Mouse (Mus musculus) liver, embryonic 16.5 days (tissue): ENCODE results near the gene Acvr1. TPM values are rescaled to one million over a fixed set of nuclear protein-coding genes. Genes with fewer than 3 reads are reported as not detected.
A peak's percentile ranks its signal among the peaks of the same experiment; 100 is the strongest.

Source experiments
- ATAC-seq: fragments of 200-750 bp; cut with Nextera tagmentation; 2 replicates; pipeline ENCODE4 v1.8.0; 2017; ENCODE audit warnings: low read depth, mild to moderate bottlenecking, moderate number of reproducible peaks, moderate library complexity
- H3K27ac ChIP-seq: fragments of 300-500 bp; sonication (generic); 2 replicates; pipeline ENCODE4 v1.5.1; 2014; ENCODE audit warnings: mild to moderate bottlenecking, low read length
- H3K27me3 ChIP-seq: fragments of 300-500 bp; sonication (generic); 2 replicates; pipeline ENCODE4 v1.6.1; 2014; ENCODE audit warnings: low read depth, low read length, mixed read lengths; ENCODE audit not compliant: control insufficient read depth, insufficient read depth
- H3K36me3 ChIP-seq: fragments of 300-500 bp; sonication (generic); 2 replicates; pipeline ENCODE4 v1.6.1; 2014; ENCODE audit warnings: mild to moderate bottlenecking; ENCODE audit not compliant: control insufficient read depth, insufficient read depth
- H3K4me1 ChIP-seq: fragments of 300-500 bp; sonication (generic); 2 replicates; pipeline ENCODE4 v1.6.1; 2014; ENCODE audit warnings: low read depth, low read length, mixed read lengths; ENCODE audit not compliant: control insufficient read depth
- H3K4me2 ChIP-seq: fragments of 300-500 bp; sonication (generic); 2 replicates; pipeline ENCODE4 v1.6.1; 2014; ENCODE audit warnings: low read depth, low read length, mixed read lengths
- H3K4me3 ChIP-seq: fragments of 300-500 bp; sonication (generic); 2 replicates; pipeline ENCODE4 v1.5.1; 2014; ENCODE audit warnings: low read depth, mild to moderate bottlenecking, low read length
- H3K9ac ChIP-seq: fragments of 300-500 bp; sonication (generic); 2 replicates; pipeline ENCODE4 v1.6.1; 2014; ENCODE audit warnings: low read depth, low read length
- H3K9me3 ChIP-seq: fragments of 300-500 bp; sonication (generic); replicated peaks from 2 replicates; pipeline ENCODE4 v1.6.1; 2016; ENCODE audit warnings: low read length; ENCODE audit not compliant: control insufficient read depth
- WGBS: fragments of 180-500 bp; shearing (Covaris S2); extraction: QIAGEN DNeasy Blood & Tissue Kit; methylation state at CpG from one replicate; pipeline ENCODE4 v1.1.7; 2014; ENCODE audit not compliant: insufficient replicate concordance; 5-methylcytosine and 5-hydroxymethylcytosine counted together
- polyA plus RNA-seq: library from polyadenylated mRNA; unstranded; fragments of >200 nt; fragmentation: Nextera tagmentation; extraction: Ambion mirVana; gene quantifications from 2 replicates; pipeline ENCODE4 v1.2.1, GENCODE M21; 2015

The Acvr1 gene
- polyA plus RNA-seq, 1 experiment from 2014 or later = 2.0 TPM

- no peak overlapping the region for H3K9ac ChIP-seq
- no peaks in the 10 kb centered on the region for H3K27me3 ChIP-seq
- H3K9me3 ChIP-seq = no peaks in the 10 kb centered on the region
- no peaks in the 10 kb centered on the region for H3K36me3 ChIP-seq
- H3K4me2 ChIP-seq = peak overlapping the region; percentile 24; the same call in 1 of the 2 replicates
- WGBS = 15% methylated on average over 10 of the region's 10 CpGs
- H3K4me3 ChIP-seq = no peak overlapping the region
- H3K4me1 ChIP-seq = peaks cover 26% of the 10 kb centered on the region
- peak; percentile 63 for ATAC-seq
- peak overlapping the region; percentile 24; the same call in 1 of the 2 replicates for H3K27ac ChIP-seq
These were observed 34.6 kb downstream of the Acvr1 start for GRCm38 (mm10) chr2:58532260-58532850.

GRCm38 (mm10) chr2:58530521-58530920, 36.4 kb downstream of the Acvr1 start:
- Histone ChIP-seq H3K27me3 (no peaks in the 10 kb centered on the region), H3K4me2 (no peak overlapping the region), H3K4me3 (no peak overlapping the region), H3K27ac (no peak overlapping the region), H3K36me3 (no peaks in the 10 kb centered on the region), H3K9me3 (no peaks in the 10 kb centered on the region), H3K4me1 (peaks cover 26% of the 10 kb centered on the region), H3K9ac (no peak overlapping the region)
- ATAC-seq = no peak
- 50% methylated on average over 4 of the region's 4 CpGs for WGBS

- WGBS = 57% methylated on average over 7 of the region's 7 CpGs
- H3K27me3 ChIP-seq = no peaks in the 10 kb centered on the region
- no peak overlapping the region for H3K4me3 ChIP-seq
- ATAC-seq = no peak
- no peaks in the 10 kb centered on the region for H3K36me3 ChIP-seq
- H3K9ac ChIP-seq = no peak overlapping the region
- peaks cover 25% of the 10 kb centered on the region for H3K4me1 ChIP-seq
- no peak overlapping the region for H3K27ac ChIP-seq
- no peaks in the 10 kb centered on the region for H3K9me3 ChIP-seq
- no peak overlapping the region for H3K4me2 ChIP-seq
These were observed 37.0 kb downstream of the Acvr1 start for GRCm38 (mm10) chr2:58529860-58530440.

GRCm38 (mm10) chr2:58529384-58529783, 37.6 kb downstream of the Acvr1 start:
- H3K4me2 ChIP-seq = no peak overlapping the region
- no peaks in the 10 kb centered on the region for H3K27me3 ChIP-seq
- no peak overlapping the region for H3K9ac ChIP-seq
- no peak for ATAC-seq
- 70% methylated on average over 5 of the region's 5 CpGs for WGBS
- H3K27ac ChIP-seq = no peak overlapping the region
- peaks cover 20% of the 10 kb centered on the region for H3K4me1 ChIP-seq
- no peaks in the 10 kb centered on the region for H3K9me3 ChIP-seq
- H3K4me3 ChIP-seq = no peak overlapping the region
- no peaks in the 10 kb centered on the region for H3K36me3 ChIP-seq

- H3K9ac ChIP-seq = no peak overlapping the region
- H3K27ac ChIP-seq = no peak overlapping the region
- no peak for ATAC-seq
- peaks cover 5% of the 10 kb centered on the region for H3K4me1 ChIP-seq
- H3K9me3 ChIP-seq = no peaks in the 10 kb centered on the region
- no peaks in the 10 kb centered on the region for H3K36me3 ChIP-seq
- H3K4me3 ChIP-seq = no peak overlapping the region
- H3K27me3 ChIP-seq = no peaks in the 10 kb centered on the region
- WGBS = 59% methylated on average over 3 of the region's 3 CpGs
- H3K4me2 ChIP-seq = no peak overlapping the region
These were observed 39.2 kb downstream of the Acvr1 start for GRCm38 (mm10) chr2:58527786-58528185.

- 82% methylated on average over 6 of the region's 6 CpGs for WGBS
- Histone ChIP-seq H3K27me3 (no peaks in the 10 kb centered on the region), H3K36me3 (no peaks in the 10 kb centered on the region), H3K4me2 (no peak overlapping the region), H3K9ac (no peak overlapping the region), H3K27ac (no peak overlapping the region), H3K9me3 (no peaks in the 10 kb centered on the region), H3K4me3 (no peak overlapping the region), H3K4me1 (no peaks in the 10 kb centered on the region)
- ATAC-seq = no peak
These were observed 42.6 kb downstream of the Acvr1 start for GRCm38 (mm10) chr2:58524356-58524755.

- ATAC-seq = no peak
- 73% methylated on average over 5 of the region's 5 CpGs for WGBS
These were observed 43.1 kb downstream of the Acvr1 start for GRCm38 (mm10) chr2:58523894-58524293.

GRCm38 (mm10) chr2:58523097-58523496, 43.9 kb downstream of the Acvr1 start:
- Histone ChIP-seq H3K9ac (no peak overlapping the region), H3K9me3 (no peaks in the 10 kb centered on the region), H3K27ac (no peak overlapping the region), H3K27me3 (no peaks in the 10 kb centered on the region), H3K4me1 (no peaks in the 10 kb centered on the region), H3K4me3 (no peak overlapping the region), H3K4me2 (no peak overlapping the region), H3K36me3 (no peaks in the 10 kb centered on the region)
- no peak for ATAC-seq
- 67% methylated on average over 12 of the region's 12 CpGs for WGBS

More at GRCm38 (mm10) chr2:58523894-58524293, 43.1 kb downstream of the Acvr1 start:
- no peak overlapping the region for H3K27ac ChIP-seq
- H3K4me3 ChIP-seq = no peak overlapping the region
- H3K9me3 ChIP-seq = no peaks in the 10 kb centered on the region
- no peak overlapping the region for H3K4me2 ChIP-seq
- H3K27me3 ChIP-seq = no peaks in the 10 kb centered on the region
- no peaks in the 10 kb centered on the region for H3K36me3 ChIP-seq
- H3K4me1 ChIP-seq = no peaks in the 10 kb centered on the region
- no peak overlapping the region for H3K9ac ChIP-seq

GRCm38 (mm10) chr2:58521621-58522020, 45.3 kb downstream of the Acvr1 start:
- no peaks in the 10 kb centered on the region for H3K9me3 ChIP-seq
- H3K4me2 ChIP-seq = no peak overlapping the region
- H3K4me1 ChIP-seq = no peaks in the 10 kb centered on the region
- no peaks in the 10 kb centered on the region for H3K36me3 ChIP-seq
- H3K9ac ChIP-seq = no peak overlapping the region
- no peak overlapping the region for H3K27ac ChIP-seq
- no peak for ATAC-seq
- no peaks in the 10 kb centered on the region for H3K27me3 ChIP-seq
- WGBS = 74% methylated on average over 6 of the region's 6 CpGs
- no peak overlapping the region for H3K4me3 ChIP-seq
